Mouse (Mus musculus): ENCODE results near the gene Psors1c2. TPM values are rescaled to one million over a fixed set of nuclear protein-coding genes. Genes with fewer than 3 reads are reported as not detected.

Psors1c2 gene
- polyA plus RNA-seq (2012; fragmentation: generic; extraction: Trizol) = under 1 TPM; 0.05 to 0.59 TPM

GRCm38 (mm10) chr17:35532901-35533300, at the start of gene Psors1c2:
Gene Psors1c2, plus strand, starts transcription at chr17:35533201.

GRCm38 (mm10) chr17:35505776-35506175, 27.2 kb upstream of the Psors1c2 start, which contains the start of gene Pou5f1:
Gene Pou5f1, plus strand, starts transcription at chr17:35506018.

DNA sequence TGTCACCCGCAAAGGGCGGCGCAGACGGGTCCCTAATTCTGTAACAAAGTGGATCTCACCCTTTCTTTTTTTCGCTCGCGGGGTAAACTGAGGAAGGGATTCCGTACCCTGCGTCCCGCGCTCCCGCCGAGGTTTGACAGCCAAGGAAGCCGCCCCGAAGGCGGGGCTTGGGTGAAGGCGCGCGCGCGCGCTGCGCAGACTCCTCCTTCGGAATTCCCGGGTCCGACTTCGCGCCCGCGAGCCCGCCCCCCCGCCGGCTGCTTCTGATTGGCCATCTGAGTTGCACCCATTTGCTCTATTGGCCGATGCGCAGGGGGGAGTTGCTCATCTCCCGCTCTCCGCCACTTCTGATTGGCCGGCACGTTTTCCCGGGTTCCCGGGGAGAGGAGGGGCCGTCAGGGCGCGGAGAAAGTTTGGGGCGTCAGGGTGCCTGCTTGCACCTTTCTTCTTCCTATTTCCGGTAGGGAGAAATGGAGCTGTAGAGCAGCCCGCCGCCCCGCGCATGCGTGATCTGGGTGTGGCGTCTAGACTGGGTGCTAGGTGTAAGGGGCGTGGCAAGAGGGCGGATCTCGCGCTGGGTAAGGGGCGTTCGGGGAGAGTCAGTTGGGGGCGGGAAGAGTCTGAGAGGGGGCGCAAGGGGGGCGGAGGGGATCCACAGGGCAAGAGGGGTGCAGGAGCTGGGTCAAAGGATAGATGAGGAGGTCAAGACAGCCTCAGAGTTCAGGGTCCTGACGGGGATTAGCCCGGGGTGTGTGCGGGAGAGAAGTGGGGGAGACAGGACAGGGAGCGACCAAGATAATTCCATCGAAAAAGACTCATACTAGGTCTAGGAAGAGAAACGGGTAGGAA, 16.1 kb upstream of the Psors1c2 start, which contains the start of the genes Tcf19 and Cchcr1:
Gene Tcf19 (minus strand): TSS at position 173 of the 849 bp plus-strand sequence.
Gene Cchcr1 (plus strand): TSS at position 449 of the 849 bp plus-strand sequence.

GRCm38 (mm10) chr17:35551881-35552414, 18.9 kb downstream of the Psors1c2 start, which contains the start of gene Cdsn:
Gene Cdsn, plus strand, starts transcription at chr17:35552128.

GRCm38 (mm10) chr17:35567150-35567549, 34.1 kb downstream of the Psors1c2 start, which contains the start of gene 2300002M23Rik:
Gene 2300002M23Rik, plus strand, starts transcription at chr17:35567450.

Other genes with a start within 250 kb of the Psors1c2 start
- gene H2-Q1, start 212.8 kb upstream of the Psors1c2 start, polyA plus RNA-seq (2012; fragmentation: generic; extraction: Trizol) = 1 to 10 TPM; 1.8 to 5.9 TPM
- gene H2-Q2, start 191.0 kb upstream of the Psors1c2 start, polyA plus RNA-seq (2012; fragmentation: generic; extraction: Trizol) = under 1 TPM in 1 of 2 experiments, not detected in 1; 0.05 TPM
- 10 to 100 TPM in 1 of 2 experiments, under 1 TPM in 1; 0.61 to 14.6 TPM for gene H2-Q4, start 153.6 kb upstream of the Psors1c2 start, polyA plus RNA-seq (2012; fragmentation: generic; extraction: Trizol)
- under 1 TPM in 1 of 2 experiments, not detected in 1; 0.05 TPM for gene H2-Q6, start 108.4 kb upstream of the Psors1c2 start, polyA plus RNA-seq (2012; fragmentation: generic; extraction: Trizol)
- under 1 TPM; 0.05 to 0.31 TPM for gene H2-Q7, start 94.0 kb upstream of the Psors1c2 start, polyA plus RNA-seq (2012; fragmentation: generic; extraction: Trizol)
- gene H2-Q10, start 63.1 kb upstream of the Psors1c2 start, polyA plus RNA-seq (2012; fragmentation: generic; extraction: Trizol) = under 1 TPM in 1 of 2 experiments, not detected in 1; 0.01 TPM
- gene Pou5f1, start 27.2 kb upstream of the Psors1c2 start, polyA plus RNA-seq (2012; fragmentation: generic; extraction: Trizol) = not detected
- 10 to 100 TPM; 50.1 to 69.1 TPM for gene Tcf19, start 16.4 kb upstream of the Psors1c2 start, polyA plus RNA-seq (2012; fragmentation: generic; extraction: Trizol)
- 10 to 100 TPM; 22.4 to 23.7 TPM for gene Cchcr1, start 16.1 kb upstream of the Psors1c2 start, polyA plus RNA-seq (2012; fragmentation: generic; extraction: Trizol)
- 10 to 100 TPM in 1 of 2 experiments, 1 to 10 TPM in 1; 4.7 to 32.6 TPM for gene Cdsn, start 18.9 kb downstream of the Psors1c2 start, polyA plus RNA-seq (2012; fragmentation: generic; extraction: Trizol)
- not detected for gene 2300002M23Rik, start 34.2 kb downstream of the Psors1c2 start, polyA plus RNA-seq (2012; fragmentation: generic; extraction: Trizol)
- gene Sfta2, start 68.3 kb downstream of the Psors1c2 start, polyA plus RNA-seq (2012; fragmentation: generic; extraction: Trizol) = not detected
- gene Gm9573, start 93.4 kb downstream of the Psors1c2 start, polyA plus RNA-seq (2012; fragmentation: generic; extraction: Trizol) = not detected
- under 1 TPM in 1 of 2 experiments, not detected in 1; 0.01 TPM for gene Mucl3, start 110.5 kb downstream of the Psors1c2 start, polyA plus RNA-seq (2012; fragmentation: generic; extraction: Trizol)
- gene Vars2, start 134.4 kb downstream of the Psors1c2 start, polyA plus RNA-seq (2012; fragmentation: generic; extraction: Trizol) = 10 to 100 TPM; 10.3 to 17.1 TPM
- gene Gtf2h4, start 140.5 kb downstream of the Psors1c2 start, polyA plus RNA-seq (2012; fragmentation: generic; extraction: Trizol) = 10 to 100 TPM; 37.3 to 43.3 TPM
- 10 to 100 TPM; 13.6 to 77.1 TPM for gene Ddr1, start 171.4 kb downstream of the Psors1c2 start, polyA plus RNA-seq (2012; fragmentation: generic; extraction: Trizol)

Data from C3H10T1/2 (cell line).